Mouse (Mus musculus) bone marrow macrophage, adult 2 months (primary cell): ENCODE results near the gene Zfp872.

Experiments
- CTCF ChIP-seq: IDR thresholded peaks from 2 replicates; pipeline ENCODE4 v1.5.1; 2012; ENCODE audit warnings: low read depth, mild to moderate bottlenecking, low read length, moderate library complexity
- POLR2A ChIP-seq: IDR thresholded peaks from 2 replicates; pipeline ENCODE4 v1.6.1; 2012; ENCODE audit warnings: mild to moderate bottlenecking, low read depth, low read length, borderline replicate concordance

- TF ChIP-seq CTCF (no peak), POLR2A (no peak)
Measured at GRCm38 (mm10) chr9:22226846-22227245, 39.0 kb downstream of the Zfp872 start.
